Mouse (Mus musculus) liver, embryonic 14.5 days (tissue): ENCODE results near the gene Snx32. TPM values are rescaled to one million over a fixed set of nuclear protein-coding genes. Genes with fewer than 3 reads are reported as not detected.

Experiments
- ATAC-seq: fragments of 200-750 bp; cut with Nextera tagmentation; 2 replicates; pipeline ENCODE4 v1.8.0; 2017; ENCODE audit warnings: moderate number of reproducible peaks, mild to moderate bottlenecking, moderate library complexity; ENCODE audit not compliant: insufficient read depth
- DNase-seq, 3 experiments: peaks; one replicate each; pipeline ENCODE4 v3.0.0-alpha.2; 2012 to 2013; ENCODE audit warnings: low read depth in 3 of 3, low spot score in 3 of 3
- H3K27ac ChIP-seq: fragments of 300-500 bp; sonication (generic); 2 replicates; pipeline ENCODE4 v1.5.1; 2014; ENCODE audit warnings: moderate library complexity, mild to moderate bottlenecking, control low read depth, inconsistent platforms
- H3K27me3 ChIP-seq: fragments of 300-500 bp; sonication (generic); 2 replicates; pipeline ENCODE4 v1.6.1; 2014; ENCODE audit warnings: mild to moderate bottlenecking, low read length, moderate library complexity; ENCODE audit not compliant: control insufficient read depth, insufficient read depth
- H3K36me3 ChIP-seq: fragments of 300-500 bp; sonication (generic); replicated peaks from 2 replicates; pipeline ENCODE4 v1.6.1; 2014; ENCODE audit warnings: low read depth; ENCODE audit not compliant: control insufficient read depth, insufficient read depth
- H3K4me1 ChIP-seq, 2 experiments: fragments of 200-500 bp in 1 of 2; fragments of 300-500 bp in 1 of 2; sonication (generic) in 1 of 2; replicated peaks; 2 replicates each; pipeline ENCODE4 v1.6.1; 2012 to 2014; ENCODE audit warnings: antibody characterized with exemption in 1 of 2, inconsistent platforms in 1 of 2, low read length in 1 of 2; ENCODE audit not compliant: control insufficient read depth in 2 of 2, insufficient read depth in 2 of 2
- H3K4me2 ChIP-seq: fragments of 300-500 bp; sonication (generic); 2 replicates; pipeline ENCODE4 v1.6.1; 2014; ENCODE audit warnings: low read depth, mild to moderate bottlenecking, control low read depth, moderate library complexity
- H3K4me3 ChIP-seq, 2 experiments: fragments of 200-500 bp in 1 of 2; fragments of 300-500 bp in 1 of 2; sonication (generic) in 1 of 2; 2 replicates each; pipeline ENCODE4 v1.5.1; 2012 to 2014; ENCODE audit warnings: low read depth in 2 of 2, low read length in 2 of 2, mild to moderate bottlenecking in 2 of 2, control low read depth in 1 of 2, inconsistent platforms in 1 of 2, moderate library complexity in 1 of 2; ENCODE audit not compliant: insufficient read depth in 1 of 2
- H3K9ac ChIP-seq: fragments of 300-500 bp; sonication (generic); replicated peaks from 2 replicates; pipeline ENCODE4 v1.6.1; 2014; ENCODE audit warnings: mild to moderate bottlenecking, control low read depth, moderate library complexity
- H3K9me3 ChIP-seq: fragments of 300-500 bp; sonication (generic); 2 replicates; pipeline ENCODE4 v1.6.1; 2016; ENCODE audit warnings: low read length, mixed read lengths; ENCODE audit not compliant: control insufficient read depth
- CTCF ChIP-seq: IDR thresholded peaks from 2 replicates; pipeline ENCODE4 v1.5.1; 2016; ENCODE audit warnings: antibody characterized with exemption, low read depth, control low read depth
- EP300 ChIP-seq: IDR thresholded peaks from 2 replicates; pipeline ENCODE4 v1.6.1; 2016; ENCODE audit warnings: antibody characterized with exemption, low read depth
- WGBS: fragments of 180-500 bp; shearing (Covaris S2); extraction: QIAGEN DNeasy Blood & Tissue Kit; methylation state at CpG from one replicate; pipeline ENCODE4 v1.1.7; 2014; ENCODE audit not compliant: insufficient replicate concordance; 5-methylcytosine and 5-hydroxymethylcytosine counted together
- polyA plus RNA-seq, 2 experiments: library from polyadenylated mRNA; depleted of rRNA in 1 of 2; stranded (reverse) in 1 of 2; unstranded in 1 of 2; fragments of >200 nt; fragmentation: Nextera tagmentation in 1 of 2; extraction: Ambion mirVana in 1 of 2; gene quantifications; 2 replicates each; pipeline versions ENCODE4 v1.2.1 to v1.2.3; 2012 to 2014

The Snx32 gene
- polyA plus RNA-seq, 2 experiments: 4.7 to 9.0 TPM

DNA sequence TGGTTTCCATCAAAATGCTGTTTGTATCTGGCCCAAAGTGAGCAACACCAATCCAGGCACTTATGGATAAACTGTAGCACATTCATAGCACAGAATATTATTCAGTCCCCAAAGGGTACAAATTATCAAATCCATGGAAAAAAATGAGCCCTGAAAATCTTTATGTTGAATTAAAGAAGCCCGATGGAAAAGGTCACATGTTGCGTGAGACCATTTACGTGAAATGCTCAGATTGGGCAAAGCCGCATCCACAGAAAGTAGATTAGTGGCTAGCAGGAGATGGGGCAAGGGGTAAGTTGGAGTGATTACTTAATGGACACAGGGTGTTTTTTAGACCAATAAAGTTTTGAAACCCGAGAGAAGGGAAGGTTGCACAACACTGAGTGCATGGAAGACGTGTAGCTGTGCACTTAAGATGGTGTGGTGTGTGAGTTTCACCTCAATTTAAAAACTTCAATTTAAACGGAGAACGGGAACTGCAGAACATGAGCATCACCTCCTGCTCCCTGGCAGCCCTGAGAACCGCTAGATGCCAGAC lies 65.9 kb downstream of the Snx32 start:
- H3K36me3 ChIP-seq: no peaks in the 10 kb centered on the region
- no peak for TF ChIP-seq EP300
- no peak for TF ChIP-seq CTCF
- H3K4me3 ChIP-seq: no peak overlapping the region
- no peak overlapping the region for H3K4me2 ChIP-seq
- WGBS: 51% methylated on average over 9 of the region's 9 CpGs
- ATAC-seq (no peak), DNase-seq (no peak)
- H3K4me1 ChIP-seq: peaks cover 5 to 11% of the 10 kb centered on the region in 2 experiments
- peaks cover 36% of the 10 kb centered on the region for H3K27me3 ChIP-seq
- no peak overlapping the region for H3K27ac ChIP-seq
- no peak overlapping the region for H3K9ac ChIP-seq
- H3K9me3 ChIP-seq: peaks cover 5% of the 10 kb centered on the region

Other genes with a start within 250 kb of the Snx32 start
Only the 30 nearest of the 31 such genes appear.
- 45.0 and 52.5 TPM in 2 replicates for gene Sf3b2, start 215.1 kb downstream of the Snx32 start, polyA plus RNA-seq (2012; rRNA removed)
- 98.4 and 116 TPM in 2 replicates for gene Sf3b2, start 215.1 kb downstream of the Snx32 start, polyA plus RNA-seq (2014; fragmentation: Nextera tagmentation; extraction: Ambion mirVana)
- gene Gal3st3, start 212.2 kb downstream of the Snx32 start, polyA plus RNA-seq (2012; rRNA removed): 0.03 and 0.08 TPM in 2 replicates
- 0.04 TPM in 1 of 2 replicates, not detected in the other for gene Gal3st3, start 212.2 kb downstream of the Snx32 start, polyA plus RNA-seq (2014; fragmentation: Nextera tagmentation; extraction: Ambion mirVana)
- gene Catsper1, start 174.8 kb downstream of the Snx32 start, polyA plus RNA-seq (2012; rRNA removed): not detected in 2 replicates
- not detected in 2 replicates for gene Catsper1, start 174.8 kb downstream of the Snx32 start, polyA plus RNA-seq (2014; fragmentation: Nextera tagmentation; extraction: Ambion mirVana)
- 0.01 and 0.06 TPM in 2 replicates for gene Cst6, start 161.0 kb downstream of the Snx32 start, polyA plus RNA-seq (2012; rRNA removed)
- gene Cst6, start 161.0 kb downstream of the Snx32 start, polyA plus RNA-seq (2014; fragmentation: Nextera tagmentation; extraction: Ambion mirVana): 0.43 TPM in 1 of 2 replicates, not detected in the other
- 18.4 and 22.0 TPM in 2 replicates for gene Eif1ad, start 143.8 kb downstream of the Snx32 start, polyA plus RNA-seq (2012; rRNA removed)
- gene Eif1ad, start 143.8 kb downstream of the Snx32 start, polyA plus RNA-seq (2014; fragmentation: Nextera tagmentation; extraction: Ambion mirVana): 22.9 and 24.3 TPM in 2 replicates
- gene Banf1, start 143.4 kb downstream of the Snx32 start, polyA plus RNA-seq (2012; rRNA removed): 116 and 125 TPM in 2 replicates
- 263 and 278 TPM in 2 replicates for gene Banf1, start 143.4 kb downstream of the Snx32 start, polyA plus RNA-seq (2014; fragmentation: Nextera tagmentation; extraction: Ambion mirVana)
- gene Sart1, start 121.8 kb downstream of the Snx32 start, polyA plus RNA-seq (2012; rRNA removed): 13.1 and 21.7 TPM in 2 replicates
- gene Sart1, start 121.8 kb downstream of the Snx32 start, polyA plus RNA-seq (2014; fragmentation: Nextera tagmentation; extraction: Ambion mirVana): 24.1 and 26.6 TPM in 2 replicates
- gene Tsga10ip, start 108.0 kb downstream of the Snx32 start, polyA plus RNA-seq (2012; rRNA removed): not detected in 2 replicates
- gene Tsga10ip, start 108.0 kb downstream of the Snx32 start, polyA plus RNA-seq (2014; fragmentation: Nextera tagmentation; extraction: Ambion mirVana): 0.09 TPM in 1 of 2 replicates, not detected in the other
- gene Drap1, start 85.6 kb downstream of the Snx32 start, polyA plus RNA-seq (2012; rRNA removed): 38.6 and 64.0 TPM in 2 replicates
- gene Drap1, start 85.6 kb downstream of the Snx32 start, polyA plus RNA-seq (2014; fragmentation: Nextera tagmentation; extraction: Ambion mirVana): 58.5 and 58.9 TPM in 2 replicates
- gene AI837181, start 85.4 kb downstream of the Snx32 start, polyA plus RNA-seq (2012; rRNA removed): 16.7 and 19.9 TPM in 2 replicates
- 10.7 and 11.9 TPM in 2 replicates for gene AI837181, start 85.4 kb downstream of the Snx32 start, polyA plus RNA-seq (2014; fragmentation: Nextera tagmentation; extraction: Ambion mirVana)
- 0.02 TPM in 1 of 2 replicates, not detected in the other for gene Fosl1, start 63.0 kb downstream of the Snx32 start, polyA plus RNA-seq (2012; rRNA removed)
- not detected in 2 replicates for gene Fosl1, start 63.0 kb downstream of the Snx32 start, polyA plus RNA-seq (2014; fragmentation: Nextera tagmentation; extraction: Ambion mirVana)
- 1.00 and 1.4 TPM in 2 replicates for gene Ccdc85b, start 52.6 kb downstream of the Snx32 start, polyA plus RNA-seq (2012; rRNA removed)
- 1.0 and 1.2 TPM in 2 replicates for gene Ccdc85b, start 52.6 kb downstream of the Snx32 start, polyA plus RNA-seq (2014; fragmentation: Nextera tagmentation; extraction: Ambion mirVana)
- gene Fibp, start 49.9 kb downstream of the Snx32 start, polyA plus RNA-seq (2012; rRNA removed): 19.1 and 22.9 TPM in 2 replicates
- gene Fibp, start 49.9 kb downstream of the Snx32 start, polyA plus RNA-seq (2014; fragmentation: Nextera tagmentation; extraction: Ambion mirVana): 20.8 and 30.6 TPM in 2 replicates
- gene Ctsw, start 42.0 kb downstream of the Snx32 start, polyA plus RNA-seq (2012; rRNA removed): 0.27 and 0.37 TPM in 2 replicates
- 0.21 and 0.25 TPM in 2 replicates for gene Ctsw, start 42.0 kb downstream of the Snx32 start, polyA plus RNA-seq (2014; fragmentation: Nextera tagmentation; extraction: Ambion mirVana)
- gene Efemp2, start 36.6 kb downstream of the Snx32 start, polyA plus RNA-seq (2012; rRNA removed): 11.4 and 17.5 TPM in 2 replicates
- 11.4 and 11.6 TPM in 2 replicates for gene Efemp2, start 36.6 kb downstream of the Snx32 start, polyA plus RNA-seq (2014; fragmentation: Nextera tagmentation; extraction: Ambion mirVana)
- 11.3 and 11.4 TPM in 2 replicates for gene Mus81, start 22.1 kb downstream of the Snx32 start, polyA plus RNA-seq (2012; rRNA removed)
- 13.8 and 15.6 TPM in 2 replicates for gene Mus81, start 22.1 kb downstream of the Snx32 start, polyA plus RNA-seq (2014; fragmentation: Nextera tagmentation; extraction: Ambion mirVana)
- gene Cfl1, start 20.1 kb downstream of the Snx32 start, polyA plus RNA-seq (2012; rRNA removed): 432 and 443 TPM in 2 replicates
- 1,304 and 1,332 TPM in 2 replicates for gene Cfl1, start 20.1 kb downstream of the Snx32 start, polyA plus RNA-seq (2014; fragmentation: Nextera tagmentation; extraction: Ambion mirVana)
- 0.81 TPM in 2 replicates for gene 1700020D05Rik, start 6.8 kb downstream of the Snx32 start, polyA plus RNA-seq (2012; rRNA removed)
- not detected in 2 replicates for gene 1700020D05Rik, start 6.8 kb downstream of the Snx32 start, polyA plus RNA-seq (2014; fragmentation: Nextera tagmentation; extraction: Ambion mirVana)
- gene Ovol1, start 50.1 kb upstream of the Snx32 start, polyA plus RNA-seq (2012; rRNA removed): 0.01 and 0.02 TPM in 2 replicates
- not detected in 2 replicates for gene Ovol1, start 50.1 kb upstream of the Snx32 start, polyA plus RNA-seq (2014; fragmentation: Nextera tagmentation; extraction: Ambion mirVana)
- gene Ap5b1, start 57.5 kb upstream of the Snx32 start, polyA plus RNA-seq (2012; rRNA removed): 1.3 and 1.5 TPM in 2 replicates
- gene Ap5b1, start 57.5 kb upstream of the Snx32 start, polyA plus RNA-seq (2014; fragmentation: Nextera tagmentation; extraction: Ambion mirVana): 1.4 and 1.8 TPM in 2 replicates
- gene Rnaseh2c, start 91.3 kb upstream of the Snx32 start, polyA plus RNA-seq (2012; rRNA removed): 69.9 and 87.7 TPM in 2 replicates
- 115 and 129 TPM in 2 replicates for gene Rnaseh2c, start 91.3 kb upstream of the Snx32 start, polyA plus RNA-seq (2014; fragmentation: Nextera tagmentation; extraction: Ambion mirVana)
- gene Kat5, start 99.7 kb upstream of the Snx32 start, polyA plus RNA-seq (2012; rRNA removed): 21.0 and 25.6 TPM in 2 replicates
- 8.5 and 10.0 TPM in 2 replicates for gene Kat5, start 99.7 kb upstream of the Snx32 start, polyA plus RNA-seq (2014; fragmentation: Nextera tagmentation; extraction: Ambion mirVana)
- 14.8 and 19.9 TPM in 2 replicates for gene Rela, start 126.9 kb upstream of the Snx32 start, polyA plus RNA-seq (2012; rRNA removed)
- 18.9 and 21.9 TPM in 2 replicates for gene Rela, start 126.9 kb upstream of the Snx32 start, polyA plus RNA-seq (2014; fragmentation: Nextera tagmentation; extraction: Ambion mirVana)
- 27.5 and 33.2 TPM in 2 replicates for gene Sipa1, start 153.2 kb upstream of the Snx32 start, polyA plus RNA-seq (2012; rRNA removed)
- gene Sipa1, start 153.2 kb upstream of the Snx32 start, polyA plus RNA-seq (2014; fragmentation: Nextera tagmentation; extraction: Ambion mirVana): 14.3 and 18.9 TPM in 2 replicates
- 13.7 and 14.5 TPM in 2 replicates for gene Map3k11, start 178.2 kb upstream of the Snx32 start, polyA plus RNA-seq (2012; rRNA removed)
- 9.1 and 10.8 TPM in 2 replicates for gene Map3k11, start 178.2 kb upstream of the Snx32 start, polyA plus RNA-seq (2014; fragmentation: Nextera tagmentation; extraction: Ambion mirVana)
- 19.8 and 25.9 TPM in 2 replicates for gene Pcnx3, start 178.4 kb upstream of the Snx32 start, polyA plus RNA-seq (2012; rRNA removed)
- gene Pcnx3, start 178.4 kb upstream of the Snx32 start, polyA plus RNA-seq (2014; fragmentation: Nextera tagmentation; extraction: Ambion mirVana): 9.1 and 9.8 TPM in 2 replicates
- 0.04 TPM in 1 of 2 replicates, not detected in the other for gene Kcnk7, start 193.8 kb upstream of the Snx32 start, polyA plus RNA-seq (2012; rRNA removed)
- gene Kcnk7, start 193.8 kb upstream of the Snx32 start, polyA plus RNA-seq (2014; fragmentation: Nextera tagmentation; extraction: Ambion mirVana): 0.17 and 0.27 TPM in 2 replicates
- 70.8 and 95.5 TPM in 2 replicates for gene Ehbp1l1, start 215.8 kb upstream of the Snx32 start, polyA plus RNA-seq (2012; rRNA removed)
- gene Ehbp1l1, start 215.8 kb upstream of the Snx32 start, polyA plus RNA-seq (2014; fragmentation: Nextera tagmentation; extraction: Ambion mirVana): 66.0 and 76.7 TPM in 2 replicates
- gene Fam89b, start 219.1 kb upstream of the Snx32 start, polyA plus RNA-seq (2012; rRNA removed): 44.0 and 50.9 TPM in 2 replicates
- gene Fam89b, start 219.1 kb upstream of the Snx32 start, polyA plus RNA-seq (2014; fragmentation: Nextera tagmentation; extraction: Ambion mirVana): 40.6 and 41.0 TPM in 2 replicates
- 1.9 and 2.1 TPM in 2 replicates for gene Ltbp3, start 230.4 kb upstream of the Snx32 start, polyA plus RNA-seq (2012; rRNA removed)
- 0.85 and 1.6 TPM in 2 replicates for gene Ltbp3, start 230.4 kb upstream of the Snx32 start, polyA plus RNA-seq (2014; fragmentation: Nextera tagmentation; extraction: Ambion mirVana)